In the genomic region with DNA sequence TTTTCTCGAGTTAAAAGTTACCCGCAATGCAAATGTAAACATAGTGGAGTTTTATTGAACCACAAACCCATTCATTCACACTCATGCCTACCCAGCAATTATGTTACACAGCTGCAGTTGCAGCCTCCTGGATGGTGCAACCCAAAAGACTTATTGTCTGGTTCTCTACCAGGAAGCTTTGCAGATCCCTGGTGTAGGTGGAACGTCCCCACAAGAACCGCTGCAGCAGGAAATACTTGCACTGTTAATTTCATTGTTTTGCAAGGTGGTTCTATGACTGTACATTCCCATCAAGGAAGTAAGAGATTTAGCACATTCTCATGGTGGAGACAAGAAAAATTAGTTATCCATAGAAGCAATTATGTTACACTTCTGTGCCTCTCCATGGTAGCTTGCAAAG, we compare ENCODE assay signal across 25 mouse cellular contexts.
"Had no signal": no experiment of that assay in that cellular context is flagged by ENCODE, and none has a peak within 500 bp of the region (broad histone marks: within the 10 kb centered on the region; RNA-seq: fewer than 3 reads in every experiment).

No protein-coding gene starts in this region.

- H3K4me2 ChIP-seq: heart, embryonic 11.5 days; heart, embryonic 13.5 days; heart, embryonic 15.5 days; hindbrain, embryonic 12.5 days; hindbrain, embryonic 14.5 days; limb, embryonic 13.5 days; limb, embryonic 15.5 days; liver, embryonic 12.5 days had no signal

- DNase-seq: forebrain, postnatal 0 days; gastrocnemius, postnatal 10 days; gastrocnemius, postnatal 25 days; heart, adult 18-20 months; heart, postnatal 14 days; heart, postnatal 36 days; kidney, adult 18-20 months; kidney, adult 8-10 months; kidney, postnatal 10 days; kidney, postnatal 25 days; kidney, postnatal 4 days; layer of hippocampus, adult 9-11 months; layer of hippocampus, postnatal 36 days; left cerebral cortex, postnatal 4 days had no signal

- H3K9ac ChIP-seq: forebrain, postnatal 0 days; heart, embryonic 13.5 days; heart, embryonic 15.5 days; hindbrain, embryonic 12.5 days; hindbrain, embryonic 14.5 days; limb, embryonic 13.5 days; limb, embryonic 15.5 days; liver, embryonic 12.5 days had no signal

- ATAC-seq: forebrain, postnatal 0 days; hindbrain, embryonic 16.5 days; inflammation-experienced regulatory T-cells, adult 6 months; intestine, embryonic 16.5 days; liver, embryonic 12.5 days had no signal

- H3K4me1 ChIP-seq: heart, embryonic 15.5 days; limb, embryonic 13.5 days; liver, embryonic 12.5 days had no signal

- H3K27ac ChIP-seq: heart, embryonic 13.5 days; heart, embryonic 15.5 days; hindbrain, embryonic 12.5 days; hindbrain, embryonic 14.5 days; limb, embryonic 13.5 days; limb, embryonic 15.5 days; liver, embryonic 12.5 days had no signal

- H3K9me3 ChIP-seq: heart, embryonic 13.5 days; heart, embryonic 15.5 days; hindbrain, embryonic 12.5 days; limb, embryonic 13.5 days; limb, embryonic 15.5 days; liver, embryonic 12.5 days had no signal

- H3K27me3 ChIP-seq: hindbrain, embryonic 12.5 days; limb, embryonic 13.5 days; limb, embryonic 15.5 days had no signal

- H3K36me3 ChIP-seq: heart, embryonic 13.5 days; heart, embryonic 15.5 days; hindbrain, embryonic 12.5 days; limb, embryonic 13.5 days; limb, embryonic 15.5 days; liver, embryonic 12.5 days had no signal

- H3K4me3 ChIP-seq: heart, embryonic 13.5 days; heart, embryonic 15.5 days; hindbrain, embryonic 12.5 days; limb, embryonic 13.5 days; limb, embryonic 15.5 days; liver, embryonic 12.5 days had no signal
